Mouse (Mus musculus) heart, embryonic 12.5 days (tissue): Measurements from ENCODE around the gene Ldlrad1. TPM values are rescaled to one million over a fixed set of nuclear protein-coding genes. Genes with fewer than 3 reads are reported as not detected.

Experiments
- ATAC-seq: fragments of 200-750 bp; cut with Nextera tagmentation; 2 replicates; pipeline ENCODE4 v1.8.0; 2017; ENCODE audit warnings: moderate TSS enrichment, moderate library complexity; ENCODE audit not compliant: insufficient number of reproducible peaks, low FRiP score
- H3K27ac ChIP-seq: fragments of 300-500 bp; sonication (generic); 2 replicates; pipeline ENCODE4 v1.5.1; 2016; ENCODE audit warnings: mild to moderate bottlenecking, moderate library complexity; ENCODE audit not compliant: poor library complexity, severe bottlenecking
- H3K27me3 ChIP-seq: fragments of 300-500 bp; sonication (generic); replicated peaks from 2 replicates; pipeline ENCODE4 v1.6.1; 2016; ENCODE audit warnings: mild to moderate bottlenecking, moderate library complexity
- H3K36me3 ChIP-seq: fragments of 300-500 bp; sonication (generic); 2 replicates; pipeline ENCODE4 v1.6.1; 2016; ENCODE audit warnings: mild to moderate bottlenecking, moderate library complexity
- H3K4me1 ChIP-seq: fragments of 300-500 bp; sonication (generic); replicated peaks from 2 replicates; pipeline ENCODE4 v1.6.1; 2016; ENCODE audit warnings: mild to moderate bottlenecking
- H3K4me2 ChIP-seq: fragments of 300-500 bp; sonication (generic); 2 replicates; pipeline ENCODE4 v1.6.1; 2016; ENCODE audit warnings: mild to moderate bottlenecking, moderate library complexity
- H3K4me3 ChIP-seq: fragments of 300-500 bp; sonication (generic); 2 replicates; pipeline ENCODE4 v1.5.1; 2016; ENCODE audit warnings: mild to moderate bottlenecking
- H3K9ac ChIP-seq: fragments of 300-500 bp; sonication (generic); 2 replicates; pipeline ENCODE4 v1.6.1; 2016; ENCODE audit warnings: mild to moderate bottlenecking, moderate library complexity
- H3K9me3 ChIP-seq: fragments of 300-500 bp; sonication (generic); replicated peaks from 2 replicates; pipeline ENCODE4 v1.6.1; 2016; ENCODE audit warnings: mild to moderate bottlenecking, moderate library complexity
- WGBS: fragments of 180-500 bp; shearing (Covaris S2); methylation state at CpG from one replicate; pipeline ENCODE4 v1.1.7; 2016; 5-methylcytosine and 5-hydroxymethylcytosine counted together
- polyA plus RNA-seq: library from polyadenylated mRNA; unstranded; fragments of >200 nt; fragmentation: Nextera tagmentation; extraction: Ambion mirVana; gene quantifications from 2 replicates; pipeline ENCODE4 v1.2.1, GENCODE M21; 2016

The Ldlrad1 gene
- polyA plus RNA-seq, result not detected in 2 replicates

DNA sequence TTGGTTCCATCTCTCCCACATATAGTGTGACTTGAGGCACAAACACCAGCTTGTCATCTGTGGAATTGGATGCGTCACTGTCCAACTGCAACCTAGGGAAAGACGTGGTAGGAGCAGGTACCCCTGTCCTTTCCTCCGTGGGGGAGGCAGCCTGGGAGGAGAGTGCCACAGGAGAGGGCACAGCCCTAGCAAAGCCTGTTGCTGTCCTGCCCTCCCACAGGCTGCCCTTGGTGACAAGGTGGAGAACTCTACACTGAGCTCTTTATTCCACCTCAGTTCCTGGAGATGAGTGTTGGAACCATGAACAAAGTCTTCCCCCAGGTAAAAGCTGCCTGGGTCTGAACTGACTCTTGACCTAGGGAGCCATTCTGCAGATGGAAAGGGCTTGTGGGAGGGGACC lies at the start of gene Ldlrad1:
TSS of gene Ldlrad1 (plus strand) at position 301 of the 400 bp plus-strand sequence.
- 80% methylated on average over 3 of the region's 3 CpGs for WGBS
- Histone ChIP-seq H3K36me3 (peaks cover 33% of the 10 kb centered on the region), H3K27ac (no peak within 1 kb of the TSS), H3K9me3 (no peaks in the 10 kb centered on the region), H3K27me3 (peaks cover 11% of the 10 kb centered on the region), H3K4me1 (peaks cover 11% of the 10 kb centered on the region), H3K9ac (no peak within 1 kb of the TSS), H3K4me3 (no peak within 1 kb of the TSS), H3K4me2 (no peak within 1 kb of the TSS)
- no peak for ATAC-seq

DNA sequence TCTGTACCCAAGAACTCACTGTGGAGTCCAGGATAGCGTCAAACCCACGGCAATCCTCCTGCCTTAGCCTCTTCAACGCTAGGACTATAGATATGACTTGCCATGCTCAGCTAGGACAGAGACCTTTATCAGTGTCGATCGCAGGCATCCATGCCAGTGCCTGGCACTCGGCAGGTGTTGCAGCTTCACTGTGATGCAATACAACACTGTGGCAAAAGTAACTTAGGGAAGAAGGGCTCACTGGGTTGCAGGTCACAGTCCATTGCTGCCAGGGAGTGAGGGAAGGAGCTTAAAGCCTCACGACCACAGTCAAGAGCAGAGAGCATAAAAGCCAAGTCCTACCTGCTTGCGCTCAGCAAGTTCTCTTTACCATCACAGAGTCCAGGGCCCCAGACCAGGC lies 48.8 kb upstream of the Ldlrad1 start:
- Histone ChIP-seq H3K4me1 (peaks cover 9% of the 10 kb centered on the region), H3K36me3 (peaks cover 41% of the 10 kb centered on the region), H3K4me3 (no peak overlapping the region), H3K27me3 (no peaks in the 10 kb centered on the region), H3K9me3 (no peaks in the 10 kb centered on the region), H3K27ac (no peak overlapping the region), H3K4me2 (no peak overlapping the region), H3K9ac (no peak overlapping the region)
- ATAC-seq, result no peak
- WGBS, result 87% methylated on average over 8 of the region's 8 CpGs

GRCm38 (mm10) chr4:107163341-107163740 lies 45.6 kb upstream of the Ldlrad1 start:
- Histone ChIP-seq H3K36me3 (peaks cover 42% of the 10 kb centered on the region), H3K27me3 (no peaks in the 10 kb centered on the region), H3K9ac (no peak overlapping the region), H3K27ac (no peak overlapping the region), H3K4me1 (no peaks in the 10 kb centered on the region; the same call in 1 of the 2 replicates), H3K4me3 (no peak overlapping the region), H3K4me2 (no peak overlapping the region), H3K9me3 (no peaks in the 10 kb centered on the region)
- ATAC-seq, result no peak
- 81% methylated on average over 10 of the region's 10 CpGs for WGBS

DNA sequence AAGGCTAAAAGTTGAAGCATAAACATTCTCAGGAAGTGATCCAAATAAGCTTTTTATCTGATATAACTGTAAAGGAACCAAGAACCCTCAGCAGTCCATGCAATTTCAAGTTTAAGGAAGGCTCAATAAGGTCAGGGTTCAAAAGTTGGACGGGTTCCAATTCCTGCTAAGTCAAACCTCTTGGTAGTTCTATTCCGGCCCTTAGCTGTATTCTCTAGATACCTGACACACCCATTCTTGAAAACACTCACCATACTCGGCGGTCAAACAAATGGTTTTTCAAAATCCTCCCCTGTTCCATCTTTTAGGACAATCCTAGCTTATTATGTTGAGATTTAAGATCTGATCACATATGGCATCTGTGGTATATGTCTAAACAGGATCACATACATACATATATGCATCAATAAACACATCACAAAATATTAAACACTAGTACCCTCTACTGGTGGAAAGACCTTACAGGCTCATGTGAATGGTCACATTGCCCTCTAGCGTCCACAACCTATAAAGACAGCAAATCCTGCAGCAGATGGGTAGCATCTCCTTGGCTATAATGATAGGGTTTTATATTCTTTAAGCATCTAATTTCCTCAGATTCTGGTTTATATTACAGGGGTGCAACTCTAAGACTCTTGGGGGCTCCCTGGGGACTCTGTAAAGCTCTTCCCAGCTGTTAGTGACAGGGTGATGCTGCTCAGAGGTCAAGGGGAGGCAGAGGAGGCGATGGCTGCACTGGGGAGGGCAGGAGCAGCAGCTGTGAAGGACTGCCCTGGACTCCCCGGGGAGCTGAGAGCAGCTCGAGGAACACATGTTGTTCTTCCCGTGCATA lies 45.0 kb upstream of the Ldlrad1 start:
- no peaks in the 10 kb centered on the region; the same call in 1 of the 2 replicates for H3K4me1 ChIP-seq
- H3K27ac ChIP-seq, result no peak overlapping the region
- no peak for ATAC-seq
- 43% methylated on average over 9 of the region's 9 CpGs for WGBS
- no peak overlapping the region for H3K9ac ChIP-seq
- H3K9me3 ChIP-seq, result no peaks in the 10 kb centered on the region
- no peaks in the 10 kb centered on the region for H3K27me3 ChIP-seq
- H3K36me3 ChIP-seq, result peaks cover 37% of the 10 kb centered on the region
- no peak overlapping the region for H3K4me3 ChIP-seq
- H3K4me2 ChIP-seq, result no peak overlapping the region

GRCm38 (mm10) chr4:107166700-107167099 lies 42.3 kb upstream of the Ldlrad1 start:
- Histone ChIP-seq H3K36me3 (peaks cover 42% of the 10 kb centered on the region), H3K4me2 (no peak overlapping the region), H3K27ac (no peak overlapping the region), H3K9me3 (no peaks in the 10 kb centered on the region), H3K4me1 (no peaks in the 10 kb centered on the region; the same call in 1 of the 2 replicates), H3K9ac (no peak overlapping the region), H3K4me3 (no peak overlapping the region), H3K27me3 (no peaks in the 10 kb centered on the region)
- ATAC-seq, result no peak
- 69% methylated on average over 5 of the region's 5 CpGs for WGBS

DNA sequence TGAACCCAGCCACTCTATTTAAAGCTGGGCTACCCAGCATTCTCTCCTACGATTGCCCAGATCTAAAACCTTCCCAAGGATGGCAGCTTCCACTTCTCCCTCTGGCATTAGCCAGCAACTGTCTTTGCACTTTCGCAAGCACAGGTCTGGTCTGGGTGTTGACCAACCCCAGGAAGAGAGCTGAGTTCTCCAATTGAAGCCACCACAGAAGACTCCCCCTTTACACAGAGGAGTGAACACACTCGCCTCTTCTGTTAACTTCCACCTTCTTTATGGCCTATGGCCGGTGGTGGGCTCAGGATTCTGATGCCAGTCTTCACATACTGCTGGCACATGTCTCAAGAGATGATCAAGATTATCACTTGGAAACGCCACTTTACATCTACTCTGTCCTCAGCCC lies 41.2 kb upstream of the Ldlrad1 start:
- H3K4me2 ChIP-seq, result no peak overlapping the region
- H3K4me3 ChIP-seq, result no peak overlapping the region
- no peak overlapping the region for H3K9ac ChIP-seq
- WGBS, result 74% methylated on average over 5 of the region's 5 CpGs
- H3K4me1 ChIP-seq, result no peaks in the 10 kb centered on the region
- H3K27me3 ChIP-seq, result no peaks in the 10 kb centered on the region
- ATAC-seq, result no peak
- no peaks in the 10 kb centered on the region for H3K9me3 ChIP-seq
- no peak overlapping the region for H3K27ac ChIP-seq
- peaks cover 50% of the 10 kb centered on the region for H3K36me3 ChIP-seq

DNA sequence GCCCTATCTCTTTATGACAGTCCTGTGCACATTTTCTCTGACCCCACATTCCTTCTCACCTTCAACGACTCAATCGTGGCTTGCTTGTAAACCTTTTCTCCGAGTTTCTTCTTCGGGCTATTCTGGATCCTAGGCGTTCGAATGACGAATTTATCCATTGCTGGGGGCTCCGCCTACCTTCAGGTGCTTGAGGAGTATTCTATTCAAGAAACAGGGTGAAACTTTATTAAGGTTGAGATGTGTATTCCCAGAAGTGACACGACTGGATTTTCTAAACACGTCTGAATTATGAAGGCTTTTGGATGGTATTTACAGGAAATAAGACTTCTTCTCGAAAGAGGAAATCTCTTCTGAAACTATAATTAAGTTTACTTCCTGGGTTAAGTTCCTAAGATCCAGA lies 31.5 kb upstream of the Ldlrad1 start:
- Histone ChIP-seq H3K27ac (peak overlapping the region; percentile 98), H3K4me1 (peaks cover 23% of the 10 kb centered on the region), H3K27me3 (no peaks in the 10 kb centered on the region), H3K9me3 (no peaks in the 10 kb centered on the region), H3K4me3 (peak overlapping the region; percentile 95), H3K4me2 (peak overlapping the region; percentile 88), H3K9ac (peak overlapping the region; percentile 89), H3K36me3 (peaks cover 27% of the 10 kb centered on the region)
- no peak for ATAC-seq
- WGBS, result 39% methylated on average over 11 of the region's 11 CpGs

GRCm38 (mm10) chr4:107178182-107178829 lies 30.7 kb upstream of the Ldlrad1 start, which contains the start of gene Tmem59:
TSS of gene Tmem59 (plus strand) at chr4:107178399.
- ATAC-seq, result peak; percentile 94
- Histone ChIP-seq H3K27me3 (no peaks in the 10 kb centered on the region), H3K9ac (peak within 1 kb of the TSS; percentile 89), H3K4me2 (peak within 1 kb of the TSS; percentile 88), H3K27ac (peak within 1 kb of the TSS; percentile 98), H3K4me3 (peak within 1 kb of the TSS; percentile 95), H3K9me3 (no peaks in the 10 kb centered on the region), H3K4me1 (peaks cover 28% of the 10 kb centered on the region), H3K36me3 (peaks cover 21% of the 10 kb centered on the region)
- under 1% methylated on average over 44 of the region's 49 CpGs for WGBS

GRCm38 (mm10) chr4:107178830-107179490 lies 30.0 kb upstream of the Ldlrad1 start, which contains the start of gene Tceanc2:
TSS of gene Tceanc2 (minus strand) at chr4:107179116.
- Histone ChIP-seq H3K4me1 (peaks cover 29% of the 10 kb centered on the region), H3K27ac (peak within 1 kb of the TSS; percentile 98), H3K4me3 (peak within 1 kb of the TSS; percentile 95), H3K9me3 (no peaks in the 10 kb centered on the region), H3K9ac (peak within 1 kb of the TSS; percentile 89), H3K4me2 (peak within 1 kb of the TSS; percentile 88), H3K36me3 (peaks cover 16% of the 10 kb centered on the region), H3K27me3 (no peaks in the 10 kb centered on the region)
- under 1% methylated on average over 47 of the region's 47 CpGs for WGBS
- peak; percentile 34 for ATAC-seq

DNA sequence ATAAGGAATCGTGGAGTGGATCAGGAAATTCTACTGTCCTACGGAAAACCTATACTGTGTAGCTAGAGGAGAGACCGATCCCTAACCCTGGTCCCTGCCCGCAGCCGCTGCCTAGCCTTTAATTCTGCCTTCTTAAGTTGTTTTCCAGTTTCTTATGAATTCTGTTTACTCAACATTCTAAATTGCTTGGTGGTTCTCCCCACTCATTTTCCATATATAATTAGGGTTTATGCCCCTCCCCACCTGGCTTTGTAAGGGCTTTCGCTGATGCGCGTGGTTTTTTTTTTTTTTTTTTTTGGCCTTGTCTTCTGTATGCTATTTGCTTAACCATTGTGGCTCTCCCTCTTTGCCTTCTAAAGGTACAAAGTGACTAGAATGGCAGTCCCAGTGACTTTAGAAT lies 29.4 kb upstream of the Ldlrad1 start:
- peaks cover 29% of the 10 kb centered on the region for H3K4me1 ChIP-seq
- peak overlapping the region; percentile 88 for H3K4me2 ChIP-seq
- peak overlapping the region; percentile 89 for H3K9ac ChIP-seq
- H3K27me3 ChIP-seq, result no peaks in the 10 kb centered on the region
- peaks cover 15% of the 10 kb centered on the region for H3K36me3 ChIP-seq
- peak overlapping the region; percentile 98 for H3K27ac ChIP-seq
- ATAC-seq, result no peak
- peak overlapping the region; percentile 95 for H3K4me3 ChIP-seq
- no peaks in the 10 kb centered on the region for H3K9me3 ChIP-seq
- WGBS, result 7% methylated on average over 8 of the region's 8 CpGs

DNA sequence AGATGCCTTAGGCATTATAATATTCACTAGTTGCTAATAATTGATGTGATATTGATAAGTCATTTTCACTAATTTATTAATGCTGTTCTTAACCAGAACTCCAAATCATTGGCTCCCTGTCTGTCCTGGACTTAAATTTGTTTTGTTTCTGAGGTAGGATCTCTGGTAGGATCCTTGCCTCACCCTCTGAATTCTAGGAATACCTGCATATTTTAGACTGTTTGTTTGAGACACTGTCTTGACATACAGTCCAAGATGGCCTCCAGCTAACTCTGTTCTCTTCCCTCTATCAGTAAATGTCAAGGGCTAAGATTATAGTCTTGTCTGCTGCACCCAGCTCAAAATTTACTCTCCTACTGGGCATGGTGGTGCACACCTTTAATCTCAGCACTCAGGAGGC lies 28.2 kb upstream of the Ldlrad1 start:
- Histone ChIP-seq H3K9me3 (no peaks in the 10 kb centered on the region), H3K9ac (no peak overlapping the region), H3K36me3 (peaks cover 3% of the 10 kb centered on the region; the same call in 1 of the 2 replicates), H3K27ac (no peak overlapping the region), H3K4me1 (peaks cover 33% of the 10 kb centered on the region), H3K4me2 (no peak overlapping the region), H3K27me3 (no peaks in the 10 kb centered on the region), H3K4me3 (no peak overlapping the region)
- no peak for ATAC-seq
